ENCODE assay signal across 8 mouse cellular contexts in the genomic region with DNA sequence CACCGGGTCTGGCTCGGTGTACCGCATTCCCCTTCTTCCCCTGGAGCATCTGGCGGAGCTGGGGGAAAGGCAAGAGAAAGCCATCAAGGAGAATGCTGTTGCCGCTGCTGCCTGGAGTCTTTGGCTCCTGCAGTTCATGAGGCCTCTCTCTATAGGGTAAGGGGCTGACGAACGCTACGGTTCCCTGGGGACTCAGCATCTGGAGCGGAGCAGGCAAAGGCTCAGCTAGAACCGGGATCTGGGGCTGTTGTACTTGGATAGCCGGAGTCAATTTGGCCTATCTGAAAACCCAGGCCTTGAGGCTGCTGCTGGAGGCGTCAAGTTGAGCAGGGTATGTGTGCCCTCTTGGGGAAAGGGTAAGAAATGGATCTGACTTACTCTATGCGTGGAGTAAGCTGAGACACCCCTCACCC. TPM values are rescaled to one million over a fixed set of nuclear protein-coding genes. Genes with fewer than 3 reads are reported as not detected.
DNase-seq lines count a peak whose midpoint lies in the region; ATAC-seq lines count a peak whose summit lies in the region.

No protein-coding gene starts in this region.

- WGBS in kidney, embryonic 14.5 days: 0% methylated on average over 13 of the region's 13 CpGs
- 2% methylated on average over 13 of the region's 13 CpGs for WGBS in intestine, embryonic 14.5 days
- WGBS in neural tube, embryonic 12.5 days: under 1% methylated on average over 13 of the region's 13 CpGs

- no peaks in the 10 kb centered on the region for H3K36me3 ChIP-seq in kidney, embryonic 14.5 days (ENCODE audit: control insufficient read depth, insufficient read depth, low read length)
- H3K36me3 ChIP-seq in intestine, embryonic 14.5 days (ENCODE audit: control insufficient read depth, insufficient read depth, low read length): no peaks in the 10 kb centered on the region
- no peaks in the 10 kb centered on the region for H3K36me3 ChIP-seq in neural tube, embryonic 12.5 days

- no peak for ATAC-seq in kidney, embryonic 14.5 days (ENCODE audit: low FRiP score, low TSS enrichment)
- ATAC-seq in intestine, embryonic 14.5 days (replicated peaks; ENCODE audit: low FRiP score, low TSS enrichment, low read depth): no peak
- ATAC-seq in neural tube, embryonic 12.5 days (ENCODE audit: low FRiP score, low read depth): no peak
- ATAC-seq in megakaryocyte, adult 5-6 weeks (ENCODE audit: poor library complexity, severe bottlenecking): no peak

- peak overlapping the region; percentile 67 for H3K9ac ChIP-seq in kidney, embryonic 14.5 days (ENCODE audit: low read depth, low read length)
- no peak overlapping the region for H3K9ac ChIP-seq in intestine, embryonic 14.5 days (ENCODE audit: low read length)
- H3K9ac ChIP-seq in neural tube, embryonic 12.5 days: 0 out of 2 replicates have a peak overlapping the region, but pooled peaks have one; percentile 21

- H3K4me2 ChIP-seq in kidney, embryonic 14.5 days (replicated peaks; ENCODE audit: low read depth, low read length): peak overlapping the region; percentile 91
- H3K4me2 ChIP-seq in intestine, embryonic 14.5 days (ENCODE audit: low read length): peak overlapping the region; percentile 51
- H3K4me2 ChIP-seq in neural tube, embryonic 12.5 days (replicated peaks): peak overlapping the region; percentile 56

- H3K4me3 ChIP-seq in kidney, embryonic 14.5 days (ENCODE audit: low read length): peak overlapping the region; percentile 42
- peak overlapping the region; percentile 29 for H3K4me3 ChIP-seq in intestine, embryonic 14.5 days (ENCODE audit: low read depth, low read length)
- H3K4me3 ChIP-seq in neural tube, embryonic 12.5 days: peak overlapping the region; percentile 20

- H3K27ac ChIP-seq in kidney, embryonic 14.5 days (ENCODE audit: low read depth, low read length): peak overlapping the region; percentile 88
- H3K27ac ChIP-seq in intestine, embryonic 14.5 days (ENCODE audit: low read depth): no peak overlapping the region
- no peak overlapping the region for H3K27ac ChIP-seq in neural tube, embryonic 12.5 days

- no peaks in the 10 kb centered on the region for H3K9me3 ChIP-seq in kidney, embryonic 14.5 days (ENCODE audit: control insufficient read depth, low read length)
- no peaks in the 10 kb centered on the region for H3K9me3 ChIP-seq in intestine, embryonic 14.5 days (ENCODE audit: control insufficient read depth, low read length)
- H3K9me3 ChIP-seq in neural tube, embryonic 12.5 days: no peaks in the 10 kb centered on the region

- H3K4me1 ChIP-seq in kidney, embryonic 14.5 days (ENCODE audit: control insufficient read depth, insufficient read depth, low read length): peaks cover 11% of the 10 kb centered on the region; the same call in 1 of the 2 replicates
- H3K4me1 ChIP-seq in intestine, embryonic 14.5 days (replicated peaks; ENCODE audit: control insufficient read depth, insufficient read depth, low read length): peaks cover 8% of the 10 kb centered on the region; the same call in 1 of the 2 replicates
- H3K4me1 ChIP-seq in neural tube, embryonic 12.5 days: peaks cover 32% of the 10 kb centered on the region

- no peak for DNase-seq in kidney, postnatal 14 days
- peak; percentile 64 for DNase-seq in embryo, embryonic 11 days
- DNase-seq in intestine, embryonic 14.5 days (ENCODE audit: low spot score): peak; percentile 77
- no peak for DNase-seq in urinary bladder, adult 18-20 months (ENCODE audit: low spot score in 2 of 2)
- DNase-seq in layer of hippocampus, adult 18-20 months (ENCODE audit: low spot score in 2 of 2): no peak

- peaks cover 63% of the 10 kb centered on the region for H3K27me3 ChIP-seq in kidney, embryonic 14.5 days (ENCODE audit: control insufficient read depth, insufficient read depth, low read length)
- peaks cover 100% of the 10 kb centered on the region for H3K27me3 ChIP-seq in intestine, embryonic 14.5 days (replicated peaks; ENCODE audit: control insufficient read depth, insufficient read depth, low read length)
- H3K27me3 ChIP-seq in neural tube, embryonic 12.5 days (replicated peaks): peaks cover 95% of the 10 kb centered on the region

RNA-seq across cellular contexts. Expression of a gene that starts 0.6 kb away (rescaled TPM):
- 3.7 and 4.4 TPM in 2 replicates for polyA plus RNA-seq in kidney, embryonic 14.5 days (2014; fragmentation: Nextera tagmentation; extraction: Ambion mirVana)
- not detected in 2 replicates for polyA plus RNA-seq in intestine, embryonic 14.5 days (2014; fragmentation: Nextera tagmentation; extraction: Ambion mirVana)
- polyA plus RNA-seq in neural tube, embryonic 12.5 days (2016; fragmentation: Nextera tagmentation; extraction: Ambion mirVana): 0.23 and 0.72 TPM in 2 replicates
- total RNA-seq in megakaryocyte, adult 5-6 weeks (2015): not detected in 2 replicates
- not detected in 2 replicates for total RNA-seq in megakaryocyte, adult 5-6 weeks (2017)
- total RNA-seq in layer of hippocampus, adult 18-20 months (2021): not detected

RNA-seq across cellular contexts. Expression of a gene that starts 7.7 kb away (rescaled TPM):
- polyA plus RNA-seq in kidney, embryonic 14.5 days (2014; fragmentation: Nextera tagmentation; extraction: Ambion mirVana): 5.0 and 6.4 TPM in 2 replicates
- not detected in 2 replicates for polyA plus RNA-seq in intestine, embryonic 14.5 days (2014; fragmentation: Nextera tagmentation; extraction: Ambion mirVana)
- polyA plus RNA-seq in neural tube, embryonic 12.5 days (2016; fragmentation: Nextera tagmentation; extraction: Ambion mirVana): 0.78 and 0.94 TPM in 2 replicates
- total RNA-seq in megakaryocyte, adult 5-6 weeks (2015): not detected in 2 replicates
- total RNA-seq in megakaryocyte, adult 5-6 weeks (2017): not detected in 2 replicates
- not detected for total RNA-seq in layer of hippocampus, adult 18-20 months (2021)

RNA-seq across cellular contexts. Expression of a gene that starts 8.2 kb away (rescaled TPM):
- polyA plus RNA-seq in kidney, embryonic 14.5 days (2014; fragmentation: Nextera tagmentation; extraction: Ambion mirVana): 59.7 and 87.4 TPM in 2 replicates
- 0.85 and 1.8 TPM in 2 replicates for polyA plus RNA-seq in intestine, embryonic 14.5 days (2014; fragmentation: Nextera tagmentation; extraction: Ambion mirVana)
- 11.5 and 12.1 TPM in 2 replicates for polyA plus RNA-seq in neural tube, embryonic 12.5 days (2016; fragmentation: Nextera tagmentation; extraction: Ambion mirVana)
- total RNA-seq in megakaryocyte, adult 5-6 weeks (2015): 0.45 and 0.98 TPM in 2 replicates
- total RNA-seq in megakaryocyte, adult 5-6 weeks (2017): 0.49 and 1.2 TPM in 2 replicates
- not detected for total RNA-seq in layer of hippocampus, adult 18-20 months (2021)

Comparison
In these comparisons a context has a peak if more than half of its experiments do, and no peak if none do; other contexts are left out.
1. DNase-seq: peak in embryo, embryonic 11 days (single experiment) and intestine, embryonic 14.5 days (single experiment); none in kidney, postnatal 14 days (single experiment), urinary bladder, adult 18-20 months (0 of 2) and layer of hippocampus, adult 18-20 months (0 of 2).
2. Peak in every context shown above with its lines, with median percentiles within 50 percentile points of each other: H3K4me2 ChIP-seq and H3K4me3 ChIP-seq.